Mouse (Mus musculus): ENCODE data around the gene Asic4. TPM values are rescaled to one million over a fixed set of nuclear protein-coding genes. Genes with fewer than 3 reads are reported as not detected.

Gene Asic4
- total and polyA plus RNA-seq, 3 experiments, result 0.18 to 0.19 TPM; not detected in 1

- TF ChIP-seq CTCF (IDR thresholded peaks at IDR 0.05 in 2 of 3, conservative IDR thresholded peaks at IDR 0.05 in 1 of 3; ENCODE audit: control insufficient read depth in 1 of 3, insufficient read depth in 1 of 3, low read depth in 2 of 3, low read length in 3 of 3, poor library complexity in 1 of 3, severe bottlenecking in 1 of 3) (peak in 1 of 3 experiments; percentile 17; a peak in 1 of 6 replicates), NRF1 (IDR thresholded peaks at IDR 0.05; ENCODE audit: insufficient read depth, low read depth, low read length, poor library complexity, severe bottlenecking) (no peak)
- H3K79me2 ChIP-seq (ENCODE audit: control insufficient read depth, insufficient read depth, low read length, poor library complexity), result no peaks in the 10 kb centered on the region
- H3K4me3 ChIP-seq (ENCODE audit: control insufficient read depth in 1 of 2, insufficient read depth in 1 of 2, low read depth in 2 of 2, low read length in 2 of 2), result no peak overlapping the region
- no peak overlapping the region for H3K9ac ChIP-seq (ENCODE audit: control insufficient read depth, low read depth, low read length, poor library complexity, severe bottlenecking)
- no peak overlapping the region for H3K27ac ChIP-seq (ENCODE audit: control insufficient read depth, low read depth, low read length)
- H3K9me3 ChIP-seq (replicated peaks; ENCODE audit: insufficient read depth, low read length), result no peaks in the 10 kb centered on the region
- no peaks in the 10 kb centered on the region for H3K36me3 ChIP-seq (ENCODE audit: control insufficient read depth in 1 of 2, insufficient read depth in 2 of 2, low read length in 2 of 2)
- DNase-seq (ENCODE audit: low read depth, low spot score), result no peak
- no peaks in the 10 kb centered on the region for H3K27me3 ChIP-seq (ENCODE audit: control insufficient read depth in 1 of 2, insufficient read depth in 2 of 2, low read length in 2 of 2)
- no peaks in the 10 kb centered on the region for H3K4me1 ChIP-seq (ENCODE audit: control insufficient read depth in 1 of 2, insufficient read depth in 2 of 2, low read length in 2 of 2)
These were observed 49.2 kb downstream of the Asic4 start for GRCm38 (mm10) chr1:75499441-75499840.

GRCm38 (mm10) chr1:75501905-75502304 is 51.7 kb downstream of the Asic4 start:
- Histone ChIP-seq H3K36me3 (ENCODE audit: control insufficient read depth in 1 of 2, insufficient read depth in 2 of 2, low read length in 2 of 2) (no peaks in the 10 kb centered on the region), H3K9me3 (replicated peaks; ENCODE audit: insufficient read depth, low read length) (no peaks in the 10 kb centered on the region), H3K79me2 (ENCODE audit: control insufficient read depth, insufficient read depth, low read length, poor library complexity) (no peaks in the 10 kb centered on the region), H3K27ac (ENCODE audit: control insufficient read depth, low read depth, low read length) (no peak overlapping the region), H3K27me3 (ENCODE audit: control insufficient read depth in 1 of 2, insufficient read depth in 2 of 2, low read length in 2 of 2) (no peaks in the 10 kb centered on the region), H3K9ac (ENCODE audit: control insufficient read depth, low read depth, low read length, poor library complexity, severe bottlenecking) (no peak overlapping the region), H3K4me1 (ENCODE audit: control insufficient read depth in 1 of 2, insufficient read depth in 2 of 2, low read length in 2 of 2) (no peaks in the 10 kb centered on the region), H3K4me3 (ENCODE audit: control insufficient read depth in 1 of 2, insufficient read depth in 1 of 2, low read depth in 2 of 2, low read length in 2 of 2) (no peak overlapping the region)
- no peak for TF ChIP-seq POLR2A (IDR thresholded peaks at IDR 0.05; ENCODE audit: control insufficient read depth in 1 of 2, insufficient read depth in 1 of 2, low read depth in 1 of 2, low read length in 2 of 2, poor library complexity in 1 of 2)
- TF ChIP-seq HCFC1 (IDR thresholded peaks at IDR 0.05; ENCODE audit: low read depth, low read length), result no peak
- TF ChIP-seq SMC3 (IDR thresholded peaks at IDR 0.05; ENCODE audit: low read depth, low read length), result no peak
- TF ChIP-seq ZNF384 (IDR thresholded peaks at IDR 0.05; ENCODE audit: low read depth, low read length), result no peak
- no peak for TF ChIP-seq ETS1 (IDR thresholded peaks at IDR 0.05; ENCODE audit: low read depth, low read length)
- no peak for TF ChIP-seq MAZ (IDR thresholded peaks at IDR 0.05; ENCODE audit: low read depth, low read length)
- TF ChIP-seq MYC (IDR thresholded peaks at IDR 0.05; ENCODE audit: low read depth, low read length), result no peak
- no peak for TF ChIP-seq SIN3A (IDR thresholded peaks at IDR 0.05; ENCODE audit: low read length)
- no peak for TF ChIP-seq GATA1 (IDR thresholded peaks at IDR 0.05; ENCODE audit: low read depth, low read length)
- no peak for TF ChIP-seq CHD2 (IDR thresholded peaks at IDR 0.05; ENCODE audit: low read length)
- no peak for TF ChIP-seq ZC3H11A (IDR thresholded peaks at IDR 0.05; ENCODE audit: low read depth, low read length)
- no peak for TF ChIP-seq POLR2AphosphoS2 (IDR thresholded peaks at IDR 0.05; ENCODE audit: low read length)
- TF ChIP-seq EP300 (IDR thresholded peaks at IDR 0.05; ENCODE audit: low read depth in 1 of 2, low read length in 2 of 2), result no peak
- no peak for TF ChIP-seq USF2 (IDR thresholded peaks at IDR 0.05; ENCODE audit: borderline replicate concordance in 1 of 2, insufficient read depth in 1 of 2, low read depth in 1 of 2, low read length in 2 of 2)
- no peak for TF ChIP-seq RAD21 (IDR thresholded peaks at IDR 0.05; ENCODE audit: low read depth, low read length)
- TF ChIP-seq MYB (IDR thresholded peaks at IDR 0.05; ENCODE audit: low read depth, low read length), result no peak
- no peak for TF ChIP-seq UBTF (IDR thresholded peaks at IDR 0.05; ENCODE audit: borderline replicate concordance, insufficient read depth, low read depth, low read length)
- TF ChIP-seq TAL1 (IDR thresholded peaks at IDR 0.05; ENCODE audit: low read length), result no peak
- no peak for TF ChIP-seq ZKSCAN1 (IDR thresholded peaks at IDR 0.05; ENCODE audit: low read depth, low read length)
- DNase-seq (ENCODE audit: low read depth, low spot score), result no peak

Measured in MEL (cell line).